9 mouse cellular contexts compared by ENCODE assay signal in genomic region chr4:152286887-152287286, GRCm38 (mm10). TPM values are rescaled to one million over a fixed set of nuclear protein-coding genes. Genes with fewer than 3 reads are reported as not detected.
DNase-seq lines count a peak whose midpoint lies in the region; ATAC-seq lines count a peak whose summit lies in the region.
"Had no signal": no experiment of that assay in that cellular context is flagged by ENCODE, and none has a peak within 500 bp of the region (broad histone marks: within the 10 kb centered on the region; RNA-seq: fewer than 3 reads in every experiment).

No protein-coding gene starts in this region.

- H3K4me1 ChIP-seq in midbrain, embryonic 13.5 days (replicated peaks), result peaks cover 65% of the 10 kb centered on the region

- H3K4me2 ChIP-seq in midbrain, embryonic 13.5 days (replicated peaks), result peak overlapping the region; percentile 57

- DNase-seq in lung, adult 18-20 months, result peak; percentile 38 to 56
- DNase-seq in lung, postnatal 25 days (ENCODE audit: low spot score), result no peak
- DNase-seq in gastrocnemius, postnatal 4 days (ENCODE audit: low spot score in 2 of 2), result peak; percentile 53 to 80
- DNase-seq in kidney, postnatal 14 days, result peak; percentile 83
- DNase-seq in thymus, postnatal 14 days, result peak; percentile 80
- no peak for DNase-seq in frontal cortex, postnatal 14 days (ENCODE audit: low spot score in 2 of 2)

- peak overlapping the region; percentile 56; the same call in 1 of the 2 replicates for H3K9ac ChIP-seq in midbrain, embryonic 13.5 days (replicated peaks)

- H3K9me3 ChIP-seq in midbrain, embryonic 13.5 days, result no peaks in the 10 kb centered on the region

- H3K4me3 ChIP-seq in midbrain, embryonic 13.5 days (replicated peaks), result peak overlapping the region; percentile 34; the same call in 1 of the 2 replicates

- WGBS in midbrain, embryonic 13.5 days, result 3% methylated on average over 26 of the region's 26 CpGs

- no peaks in the 10 kb centered on the region for H3K36me3 ChIP-seq in midbrain, embryonic 13.5 days

- H3K27me3 ChIP-seq in midbrain, embryonic 13.5 days, result peaks cover 97% of the 10 kb centered on the region

- ATAC-seq in common myeloid progenitor, adult 5-6 weeks (replicated peaks; ENCODE audit: low read depth, poor library complexity, severe bottlenecking), result peak; percentile 62
- no peak for ATAC-seq in midbrain, embryonic 13.5 days

- no peak overlapping the region for H3K27ac ChIP-seq in midbrain, embryonic 13.5 days

RNA-seq across cellular contexts. Expression of gene Hes3, which starts 4.6 kb away (rescaled TPM):
- total RNA-seq in common myeloid progenitor, adult 5-6 weeks (2017), result not detected in 2 replicates
- not detected for total RNA-seq in gastrocnemius, postnatal 4 days (2021)
- polyA plus RNA-seq in midbrain, embryonic 13.5 days (2015; fragmentation: Nextera tagmentation; extraction: Ambion mirVana), result 1.4 and 2.5 TPM in 2 replicates
- total RNA-seq: layer of hippocampus, postnatal 25 days had no signal

RNA-seq across cellular contexts. Expression of gene Icmt, which starts 10.1 kb away (rescaled TPM):
- 12.2 and 17.7 TPM in 2 replicates for total RNA-seq in common myeloid progenitor, adult 5-6 weeks (2017)
- total RNA-seq in gastrocnemius, postnatal 4 days (2021), result 10 to 100 TPM; 21.3 to 26.0 TPM
- polyA plus RNA-seq in midbrain, embryonic 13.5 days (2015; fragmentation: Nextera tagmentation; extraction: Ambion mirVana), result 18.1 and 19.0 TPM in 2 replicates

RNA-seq across cellular contexts. Expression of gene Gpr153, which starts 12.9 kb away (rescaled TPM):
- under 0.01 TPM in 1 of 2 replicates, not detected in the other for total RNA-seq in common myeloid progenitor, adult 5-6 weeks (2017)
- total RNA-seq in gastrocnemius, postnatal 4 days (2021), result 10 to 100 TPM; 47.5 to 49.4 TPM
- polyA plus RNA-seq in midbrain, embryonic 13.5 days (2015; fragmentation: Nextera tagmentation; extraction: Ambion mirVana), result 6.0 and 8.1 TPM in 2 replicates

RNA-seq across cellular contexts. Expression of gene Rnf207, which starts 31.9 kb away (rescaled TPM):
- total RNA-seq in common myeloid progenitor, adult 5-6 weeks (2017), result not detected in 2 replicates
- under 1 TPM in 1 of 2 experiments, not detected in 1; 0.32 TPM for total RNA-seq in gastrocnemius, postnatal 4 days (2021)
- 4.7 TPM in 2 replicates for polyA plus RNA-seq in midbrain, embryonic 13.5 days (2015; fragmentation: Nextera tagmentation; extraction: Ambion mirVana)

RNA-seq across cellular contexts. Expression of gene Rpl22, which starts 38.7 kb away (rescaled TPM):
- total RNA-seq in common myeloid progenitor, adult 5-6 weeks (2017), result 3,442 and 3,905 TPM in 2 replicates
- total RNA-seq in gastrocnemius, postnatal 4 days (2021), result 100 to 1,000 TPM; 405 to 428 TPM
- polyA plus RNA-seq in midbrain, embryonic 13.5 days (2015; fragmentation: Nextera tagmentation; extraction: Ambion mirVana), result 213 and 217 TPM in 2 replicates

Comparison
In these comparisons a context has a peak if more than half of its experiments do, and no peak if none do; other contexts are left out.
1. DNase-seq: peak in lung, adult 18-20 months (2 of 2), gastrocnemius, postnatal 4 days (2 of 2), kidney, postnatal 14 days (single experiment) and thymus, postnatal 14 days (single experiment); none in lung, postnatal 25 days (single experiment) and frontal cortex, postnatal 14 days (0 of 2).
2. RNA of gene Gpr153, which starts 12.9 kb away (total RNA-seq): 47.5 to 49.4 TPM in gastrocnemius, postnatal 4 days; under 0.01 TPM in common myeloid progenitor, adult 5-6 weeks; every median in the first group is over 10 times any median in the second.